Mouse (Mus musculus) adrenal gland, adult (tissue): Measurements from ENCODE around the gene 1700042G07Rik.
"Not testable (repeated sequence)": the region's sequence is repeated elsewhere in the genome, so short reads cannot be mapped to it uniquely, and the experiment has no call there.

Source experiments
- DNase-seq, 2 experiments: peaks; one replicate each; pipeline ENCODE4 v3.0.0; 2022 to 2023; ENCODE audit warnings: low spot score in 1 of 2; ENCODE audit not compliant: inconsistent age in 2 of 2

1700042G07Rik gene

DNA sequence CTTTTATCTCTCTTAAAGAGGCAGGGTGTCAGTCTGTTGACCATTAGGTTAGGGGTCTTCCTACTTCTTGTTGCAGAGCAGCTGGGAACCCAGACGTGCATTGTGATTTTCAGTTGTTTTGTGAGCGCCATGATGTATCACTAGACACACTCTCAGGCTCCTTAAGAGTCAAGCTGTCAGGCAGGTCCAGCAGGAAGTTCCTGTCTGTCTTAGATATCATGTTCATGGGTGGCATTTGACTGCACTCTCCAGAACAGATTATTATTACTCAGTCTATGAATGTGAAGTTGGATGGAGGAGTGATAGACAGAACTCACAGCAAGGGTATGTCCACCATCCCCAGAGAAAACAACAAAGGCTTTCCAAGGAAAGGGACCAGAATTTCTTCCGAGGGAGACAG lies 31.2 kb downstream of the 1700042G07Rik start:
- DNase-seq, result no peak

GRCm38 (mm10) chr4:116206531-116206930 lies 33.4 kb downstream of the 1700042G07Rik start:
- no peak for DNase-seq

DNA sequence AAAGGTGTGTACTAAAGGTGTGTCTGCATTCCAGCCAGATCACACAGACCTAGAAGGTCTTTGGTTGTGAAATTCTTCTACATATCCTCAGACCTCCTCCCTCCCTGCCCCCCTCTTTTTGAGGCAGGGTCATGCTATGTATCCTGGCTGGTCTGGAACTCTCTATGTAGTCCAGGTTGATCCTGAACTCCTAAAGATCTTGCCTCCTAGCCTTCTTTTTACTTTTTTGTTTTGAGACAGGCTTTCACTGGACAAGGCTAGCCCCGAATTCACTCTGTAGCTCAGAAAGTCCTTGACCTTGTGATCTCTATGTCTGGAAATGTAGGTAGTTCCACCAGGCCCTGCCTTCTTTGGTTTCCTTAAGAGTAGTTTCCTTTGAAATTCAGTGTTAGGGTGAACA lies 35.7 kb downstream of the 1700042G07Rik start:
- DNase-seq, result no peak

DNA sequence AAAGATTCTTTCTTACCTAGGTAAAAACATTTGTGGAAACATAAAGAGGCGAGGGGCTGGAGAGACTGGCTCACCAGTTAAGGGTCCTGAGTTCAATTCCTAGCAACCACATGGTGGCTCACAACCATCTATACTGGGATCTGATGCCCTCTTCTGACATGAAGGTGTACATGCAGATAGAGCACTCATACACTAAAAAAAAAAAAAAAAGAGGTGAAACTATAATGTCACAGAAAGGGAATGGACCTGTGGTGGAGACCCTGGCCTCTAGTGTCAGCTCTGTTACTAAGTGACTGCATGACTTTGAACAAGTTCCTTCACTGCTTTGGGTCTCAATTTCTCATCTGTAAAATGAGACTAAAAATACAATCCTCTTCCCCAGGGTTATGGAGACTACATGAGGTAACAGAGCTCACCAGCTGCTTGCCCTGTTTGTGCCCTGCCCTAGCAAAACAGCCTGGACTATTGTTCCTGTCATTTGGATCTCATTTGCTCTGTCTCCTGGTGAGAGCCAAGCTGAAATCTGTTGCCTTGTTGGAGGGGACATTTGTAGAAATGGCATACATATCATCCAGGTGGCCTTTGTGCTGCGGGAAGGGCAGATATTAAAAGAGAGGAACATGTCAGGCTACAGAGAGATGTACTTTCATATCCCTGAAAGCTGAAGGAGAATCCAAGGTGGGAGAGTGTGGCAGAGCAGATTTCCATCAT lies 42.9 kb downstream of the 1700042G07Rik start:
- DNase-seq, result no peak

- peak; percentile 61 to 82 for DNase-seq
Measured at GRCm38 (mm10) chr4:116217046-116217445, 43.9 kb downstream of the 1700042G07Rik start.

DNA sequence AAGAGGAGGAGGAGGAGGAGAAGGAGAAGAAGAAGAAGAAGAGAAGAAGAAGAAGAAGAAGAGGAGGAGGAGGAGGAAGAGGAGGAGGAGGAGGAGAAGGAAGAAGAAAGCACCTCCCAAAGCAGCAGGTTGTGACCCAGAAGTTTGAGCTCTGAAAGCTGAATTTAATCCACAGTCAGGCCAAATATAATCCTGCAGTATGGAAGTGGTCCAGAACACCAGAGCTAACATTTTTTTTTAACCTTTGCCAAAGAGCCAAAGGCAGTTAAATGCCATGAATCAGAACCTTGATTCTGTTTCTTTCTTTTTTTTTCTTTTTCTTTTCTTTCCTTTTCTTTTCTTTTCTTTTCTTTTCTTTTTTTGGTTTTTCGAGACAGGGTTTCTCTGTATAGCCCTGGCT lies 44.5 kb downstream of the 1700042G07Rik start:
- DNase-seq, result not testable (repeated sequence)

DNA sequence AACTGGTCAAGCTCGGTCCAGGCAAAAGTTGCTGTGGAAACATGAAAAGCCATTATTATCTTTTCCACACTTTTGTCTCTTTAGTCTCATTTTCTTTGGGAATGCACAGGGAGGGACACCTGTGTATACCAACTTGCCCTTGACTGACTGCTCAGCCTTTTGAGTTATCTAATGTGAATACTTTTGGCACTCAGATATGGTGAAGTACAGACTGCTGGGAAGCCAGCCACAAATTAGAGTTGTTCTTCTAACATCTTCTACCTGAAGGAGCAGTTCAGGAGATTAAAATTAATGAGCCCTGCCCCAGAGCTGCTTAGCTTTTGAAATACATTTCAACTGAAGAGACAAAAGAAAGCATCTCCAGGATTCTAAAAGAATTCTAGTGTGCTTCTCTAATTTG lies 45.9 kb downstream of the 1700042G07Rik start:
- peak in 1 of 2 experiments; percentile 31 for DNase-seq

DNA sequence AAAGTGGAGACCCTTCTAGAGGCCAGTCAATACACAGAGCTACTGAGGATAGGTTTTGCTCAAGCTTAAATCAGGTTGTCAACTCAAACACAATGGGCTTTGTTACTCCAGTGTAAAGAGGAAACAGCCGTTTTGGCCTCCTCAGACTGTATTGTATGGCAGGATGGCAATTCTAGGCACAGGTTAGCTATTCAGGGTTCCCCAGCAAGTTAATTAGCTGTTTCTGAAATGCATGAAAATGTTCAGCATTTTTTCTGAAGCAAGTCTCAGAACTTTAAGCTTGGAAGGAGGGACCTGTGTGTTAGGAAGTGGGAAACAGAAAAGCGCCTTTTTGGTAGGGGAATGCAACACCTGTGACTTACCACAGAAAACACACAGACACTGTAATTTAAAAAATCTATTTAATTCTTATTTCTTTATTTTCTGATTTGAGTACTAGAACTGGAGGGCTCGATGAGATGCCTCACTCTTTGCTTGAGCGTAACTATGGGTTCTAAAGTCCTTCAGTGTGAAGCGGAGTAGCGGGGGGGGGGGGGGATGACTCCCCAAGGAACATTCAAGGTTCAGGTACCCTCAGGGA lies 47.0 kb downstream of the 1700042G07Rik start:
- peak in 1 of 2 experiments; percentile 59 for DNase-seq

DNA sequence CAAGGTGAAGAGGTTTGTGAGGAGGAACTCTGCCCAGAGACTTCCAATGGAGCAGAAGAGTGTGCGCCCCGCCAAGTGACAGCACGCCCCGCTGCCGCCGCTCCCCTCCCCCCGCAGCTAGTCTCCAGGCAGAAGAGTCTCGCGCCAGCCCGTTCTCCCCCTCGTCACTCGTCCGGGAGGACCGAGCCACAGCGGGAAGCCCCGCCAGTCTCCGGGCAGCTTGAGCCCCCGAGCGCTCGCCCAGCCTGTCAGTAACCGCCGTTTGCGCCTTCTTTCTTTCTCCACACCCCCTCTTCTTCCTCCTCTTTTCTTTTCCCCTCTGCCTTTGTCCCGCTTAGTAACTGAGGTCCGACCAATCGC lies 47.6 kb downstream of the 1700042G07Rik start:
- no peak for DNase-seq

DNA sequence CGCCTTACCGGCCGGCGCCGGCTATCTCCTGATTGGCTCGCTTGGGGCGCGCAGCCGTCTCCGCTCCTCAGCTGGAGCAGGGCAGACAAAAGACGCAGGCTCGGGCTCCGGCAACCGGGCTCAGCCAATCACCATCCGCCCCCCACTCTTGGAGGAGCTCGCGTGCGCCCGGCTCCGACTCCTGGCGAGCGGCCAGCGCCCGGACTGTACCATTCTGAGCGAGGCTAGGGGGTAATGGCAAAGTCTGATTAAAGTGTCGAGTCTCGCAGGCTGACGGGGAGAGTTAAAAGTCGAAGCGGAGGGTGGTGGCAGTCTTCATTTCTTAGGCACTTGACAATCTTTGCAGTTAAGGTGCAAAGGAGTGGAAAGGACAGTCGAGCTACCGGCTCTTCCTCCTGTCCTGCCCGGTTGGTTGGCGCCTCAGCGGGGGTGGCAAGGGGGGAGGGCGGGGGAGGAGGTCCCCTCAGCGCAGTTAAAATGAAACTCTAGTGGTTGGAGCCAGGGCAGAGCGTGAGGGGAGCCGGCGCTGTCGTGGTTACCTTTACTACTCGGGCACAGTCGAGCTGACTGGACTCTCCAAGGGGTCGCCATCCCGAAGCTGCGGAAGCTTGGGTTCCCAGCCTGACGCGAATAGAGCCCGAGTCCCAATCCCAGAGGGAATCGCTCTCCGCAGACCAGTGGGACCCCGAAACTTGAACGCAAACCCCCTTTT lies 48.1 kb downstream of the 1700042G07Rik start, which contains the start of gene Pik3r3:
Gene Pik3r3, plus strand, starts transcription at position 479 of the 712 bp plus-strand sequence.
- DNase-seq, result peak; percentile 99

DNA sequence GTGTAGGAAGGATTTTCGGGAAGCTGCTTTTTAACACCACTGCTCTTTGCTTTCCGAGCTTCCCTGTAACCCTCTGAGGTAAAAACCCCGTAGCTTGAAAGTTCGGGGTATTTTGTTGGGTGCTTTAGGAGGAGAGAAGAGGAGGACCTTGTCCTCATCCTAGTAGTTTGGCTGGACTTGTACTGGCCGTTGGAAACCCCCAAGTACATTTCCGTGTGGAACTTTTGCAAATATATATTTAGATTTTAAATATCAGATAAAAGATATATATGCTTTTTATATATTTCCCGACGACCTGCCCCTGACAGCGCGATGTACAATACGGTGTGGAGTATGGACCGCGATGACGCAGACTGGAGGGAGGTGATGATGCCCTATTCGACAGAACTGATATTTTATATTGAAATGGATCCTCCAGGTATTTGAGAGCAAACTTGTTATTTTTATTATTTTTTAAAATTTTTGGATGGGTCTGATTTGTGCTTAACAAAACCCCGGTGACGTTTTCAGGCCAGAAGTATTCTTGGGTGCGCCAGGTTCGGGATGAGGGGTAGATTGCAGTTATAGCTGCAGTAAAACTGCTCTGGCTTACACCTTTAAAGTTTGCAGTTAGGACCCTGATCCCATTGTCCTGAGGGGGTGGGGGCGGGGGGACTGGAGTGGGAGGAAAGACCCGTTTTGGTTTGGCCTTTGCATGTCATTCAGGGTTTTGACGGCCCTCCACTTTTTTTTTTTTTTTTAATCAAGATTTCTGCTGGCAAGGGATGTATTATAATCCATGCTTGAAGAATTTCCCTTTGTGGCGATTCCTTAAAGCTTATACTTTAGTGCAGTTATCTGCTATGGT lies 49.0 kb downstream of the 1700042G07Rik start:
- DNase-seq, result peak; percentile 34 to 52

DNA sequence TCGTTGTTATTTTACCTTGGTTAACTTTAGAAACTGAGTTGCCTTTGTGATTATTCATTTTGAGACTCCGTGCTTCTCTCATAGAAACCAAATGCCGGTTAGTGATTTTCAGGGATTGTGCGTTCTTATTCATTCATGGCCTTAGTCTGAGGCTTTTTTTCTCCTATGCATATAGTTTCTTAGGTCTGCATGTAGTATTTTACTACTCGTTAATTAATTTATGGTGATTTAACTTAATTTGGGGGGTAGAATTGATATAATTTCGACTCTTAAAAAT lies 49.6 kb downstream of the 1700042G07Rik start:
- no peak for DNase-seq
